In the genomic region with DNA sequence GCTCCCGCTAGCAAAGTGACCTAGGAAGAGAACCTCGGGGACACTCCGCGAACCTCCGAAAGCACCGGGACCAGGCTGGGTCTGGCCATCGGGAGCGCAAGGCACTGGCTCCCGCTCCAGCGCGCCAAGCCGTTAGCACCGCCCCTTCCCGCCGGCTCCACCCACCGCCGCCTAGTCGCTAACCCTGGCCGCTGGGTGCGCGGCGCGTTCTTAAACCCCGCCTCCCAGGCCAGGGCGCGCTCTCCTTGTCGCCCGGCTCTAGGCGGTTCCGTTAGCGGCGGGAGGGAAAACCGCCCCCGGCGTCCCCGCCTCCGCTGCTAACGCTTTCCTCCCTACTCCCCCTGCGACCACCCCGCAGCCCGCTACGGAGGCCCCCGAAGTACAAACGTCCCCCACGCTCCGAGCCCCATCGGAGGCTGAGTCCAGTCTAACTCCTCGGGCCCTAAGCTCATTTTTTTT, we compare ENCODE assay signal across 8 mouse cellular contexts. TPM values are rescaled to one million over a fixed set of nuclear protein-coding genes. Genes with fewer than 3 reads are reported as not detected.
DNase-seq lines count a peak whose midpoint lies in the region; ATAC-seq and TF ChIP-seq lines count a peak whose summit lies in the region.

A gene (plus strand): TSS at position 237 of the 459 bp plus-strand sequence.
A gene (minus strand): TSS at position 328 of the 459 bp plus-strand sequence.

- H3K4me2 ChIP-seq in hindbrain, postnatal 0 days (ENCODE audit: low read depth, low read length) = peak within 1 kb of the TSS; percentile 81

- ATAC-seq in activated CD4-positive, CD25-positive, alpha-beta regulatory T cell, adult 4 months = peak; percentile 94
- peak; percentile 88 for ATAC-seq in common myeloid progenitor, adult 5-6 weeks (replicated peaks; ENCODE audit: low read depth, poor library complexity, severe bottlenecking)
- ATAC-seq in hindbrain, postnatal 0 days = peak; percentile 98
- ATAC-seq in megakaryocyte progenitor cell, adult 5-6 weeks (replicated peaks; ENCODE audit: poor library complexity) = peak; percentile 89

- under 1% methylated on average over 48 of the region's 48 CpGs for WGBS in hindbrain, postnatal 0 days

- no peaks in the 10 kb centered on the region for H3K36me3 ChIP-seq in hindbrain, postnatal 0 days (ENCODE audit: insufficient read depth, low read length)

- peak; percentile 16; the same call in 1 of the 2 replicates for TF ChIP-seq CTCF in gastrocnemius, adult 2 months (IDR thresholded peaks at IDR 0.05)
- TF ChIP-seq CTCF in hindbrain, postnatal 0 days (IDR thresholded peaks at IDR 0.05; ENCODE audit: low read depth) = 0 out of 2 replicates have a peak, but pooled peaks have one; percentile 9

- no peaks in the 10 kb centered on the region for H3K27me3 ChIP-seq in hindbrain, postnatal 0 days (ENCODE audit: insufficient read depth, low read length)

- H3K4me3 ChIP-seq in gastrocnemius, adult 2 months = peak within 1 kb of the TSS; percentile 83
- peak within 1 kb of the TSS; percentile 93 for H3K4me3 ChIP-seq in hindbrain, postnatal 0 days (ENCODE audit: low read length)

- H3K9me3 ChIP-seq in hindbrain, postnatal 0 days (ENCODE audit: low read length) = no peaks in the 10 kb centered on the region

- H3K9ac ChIP-seq in hindbrain, postnatal 0 days (replicated peaks; ENCODE audit: low read length) = peak within 1 kb of the TSS; percentile 85

- H3K27ac ChIP-seq in gastrocnemius, adult 2 months = peak within 1 kb of the TSS; percentile 93
- peak within 1 kb of the TSS; percentile 91 for H3K27ac ChIP-seq in hindbrain, postnatal 0 days

- peak; percentile 99 for DNase-seq in gastrocnemius, adult 2 months
- DNase-seq in hindbrain, postnatal 0 days (ENCODE audit: low spot score) = peak; percentile 97
- DNase-seq in left cerebral cortex, adult 9 months (ENCODE audit: low spot score in 2 of 2) = peak; percentile 84 to 92
- peak; percentile 91 for DNase-seq in right cerebral cortex, postnatal 14 days
- peak; percentile 95 to 97 for DNase-seq in urinary bladder, postnatal 36 days (ENCODE audit: low spot score in 2 of 2)

- 0 out of 2 replicates have a peak, but pooled peaks cover 6% of the 10 kb centered on the region for H3K4me1 ChIP-seq in hindbrain, postnatal 0 days (ENCODE audit: insufficient read depth, low read length)

- intact Hi-C loops in gastrocnemius, adult 2 months (cut with DNase I) = loop anchor here (5.0 kb wide), 1 partner anchor 72 kb away; a partner anchor contains a TSS

RNA-seq across cellular contexts. Expression of the first gene that starts in this region (rescaled TPM):
- 10 to 100 TPM; 53.9 to 74.9 TPM for polyA plus RNA-seq in activated CD4-positive, CD25-positive, alpha-beta regulatory T cell, adult 4 months (2017; shearing (Covaris generic))
- 72.6 and 94.4 TPM in 2 replicates for total RNA-seq in common myeloid progenitor, adult 5-6 weeks (2017)
- 1 to 10 TPM; 6.7 to 9.4 TPM for total RNA-seq in gastrocnemius, adult 2 months (2021)
- total RNA-seq in hindbrain, postnatal 0 days (2014; rRNA removed) = 32.0 and 40.2 TPM in 2 replicates
- 32.6 and 33.6 TPM in 2 replicates for polyA plus RNA-seq in hindbrain, postnatal 0 days (2015; fragmentation: Nextera tagmentation; extraction: Ambion mirVana)
- total RNA-seq in megakaryocyte progenitor cell, adult 5-6 weeks (2015) = 47.7 and 57.0 TPM in 2 replicates
- 60.0 and 79.7 TPM in 2 replicates for total RNA-seq in megakaryocyte progenitor cell, adult 5-6 weeks (2017)

RNA-seq across cellular contexts. Expression of the second gene that starts in this region (rescaled TPM):
- not detected for polyA plus RNA-seq in activated CD4-positive, CD25-positive, alpha-beta regulatory T cell, adult 4 months (2017; shearing (Covaris generic))
- 0.73 TPM in 1 of 2 replicates, not detected in the other for total RNA-seq in common myeloid progenitor, adult 5-6 weeks (2017)
- total RNA-seq in gastrocnemius, adult 2 months (2021) = not detected
- total RNA-seq in hindbrain, postnatal 0 days (2014; rRNA removed) = 0.05 and 0.61 TPM in 2 replicates
- polyA plus RNA-seq in hindbrain, postnatal 0 days (2015; fragmentation: Nextera tagmentation; extraction: Ambion mirVana) = 0.10 and 0.15 TPM in 2 replicates
- total RNA-seq in megakaryocyte progenitor cell, adult 5-6 weeks (2015) = 0.20 and 0.42 TPM in 2 replicates
- 0.81 and 0.87 TPM in 2 replicates for total RNA-seq in megakaryocyte progenitor cell, adult 5-6 weeks (2017)

Comparison
In these comparisons a context has a peak if more than half of its experiments do, and no peak if none do; other contexts are left out.
1. Peak in every context shown above with its lines: DNase-seq, ATAC-seq, H3K4me3 ChIP-seq and H3K27ac ChIP-seq.